Mouse (Mus musculus) limb, embryonic 14.5 days (tissue): ENCODE measurements around the gene Ncf4. TPM values are rescaled to one million over a fixed set of nuclear protein-coding genes. Genes with fewer than 3 reads are reported as not detected.

Experiments
- ATAC-seq: fragments of 200-750 bp; cut with Nextera tagmentation; 2 replicates; pipeline ENCODE4 v1.8.0; 2017; ENCODE audit warnings: low read depth, moderate number of reproducible peaks, moderate TSS enrichment; ENCODE audit not compliant: low FRiP score
- DNase-seq: peaks from one replicate; pipeline ENCODE4 v3.0.0-alpha.2; 2015; ENCODE audit warnings: low spot score
- H3K27ac ChIP-seq: fragments of 300-500 bp; sonication (generic); replicated peaks from 2 replicates; pipeline ENCODE4 v1.5.1; 2014; ENCODE audit warnings: low read depth, mild to moderate bottlenecking, low read length, moderate library complexity, mixed read lengths
- H3K27me3 ChIP-seq: fragments of 300-500 bp; sonication (generic); 2 replicates; pipeline ENCODE4 v1.6.1; 2014; ENCODE audit warnings: low read length, mixed read lengths; ENCODE audit not compliant: control insufficient read depth, insufficient read depth
- H3K36me3 ChIP-seq: fragments of 300-500 bp; sonication (generic); 2 replicates; pipeline ENCODE4 v1.6.1; 2014; ENCODE audit warnings: mild to moderate bottlenecking, low read length, moderate library complexity, mixed read lengths; ENCODE audit not compliant: control insufficient read depth, insufficient read depth
- H3K4me1 ChIP-seq: fragments of 300-500 bp; sonication (generic); 2 replicates; pipeline ENCODE4 v1.6.1; 2014; ENCODE audit warnings: antibody characterized with exemption, low read length, mixed read lengths; ENCODE audit not compliant: control insufficient read depth, insufficient read depth
- H3K4me2 ChIP-seq: fragments of 300-500 bp; sonication (generic); replicated peaks from 2 replicates; pipeline ENCODE4 v1.6.1; 2014; ENCODE audit warnings: low read depth, mild to moderate bottlenecking, low read length, moderate library complexity; ENCODE audit not compliant: severe bottlenecking
- H3K4me3 ChIP-seq: fragments of 300-500 bp; sonication (generic); replicated peaks from 2 replicates; pipeline ENCODE4 v1.5.1; 2014; ENCODE audit warnings: low read length
- H3K9ac ChIP-seq: fragments of 300-500 bp; sonication (generic); 2 replicates; pipeline ENCODE4 v1.6.1; 2014; ENCODE audit warnings: mild to moderate bottlenecking, low read depth, low read length, moderate library complexity; ENCODE audit not compliant: severe bottlenecking
- H3K9me3 ChIP-seq: fragments of 300-500 bp; sonication (generic); 2 replicates; pipeline ENCODE4 v1.6.1; 2016; ENCODE audit warnings: low read length; ENCODE audit not compliant: control insufficient read depth
- POLR2A ChIP-seq: fragments of 200-500 bp; IDR thresholded peaks from 2 replicates; pipeline ENCODE4 v1.8.0; 2012; ENCODE audit warnings: inconsistent platforms, mild to moderate bottlenecking, moderate library complexity, borderline replicate concordance; ENCODE audit not compliant: insufficient read depth, insufficient read length; ENCODE audit errors: extremely low read depth
- WGBS: fragments of 180-500 bp; shearing (Covaris S2); extraction: QIAGEN DNeasy Blood & Tissue Kit; methylation state at CpG from one replicate; pipeline ENCODE4 v1.1.7; 2014; 5-methylcytosine and 5-hydroxymethylcytosine counted together
- microRNA-seq: library from miRNA; unstranded; fragments of <30 nt; microRNA quantifications from one replicate; pipeline ENCODE4, GENCODE M21; 2016
- polyA plus RNA-seq, 2 experiments: library from polyadenylated mRNA; depleted of rRNA in 1 of 2; stranded (reverse) in 1 of 2; unstranded in 1 of 2; fragments of >200 nt; fragmentation: Nextera tagmentation in 1 of 2; extraction: Ambion mirVana in 1 of 2; gene quantifications; 2 replicates each; pipeline versions ENCODE4 v1.2.1 to v1.2.3; 2012 to 2014

Ncf4 gene
- polyA plus RNA-seq, 2 experiments, result 4.0 to 5.6 TPM

GRCm38 (mm10) chr15:78305341-78305933 lies 60.8 kb downstream of the Ncf4 start, which contains the start of gene Csf2rb2:
TSS of gene Csf2rb2 (minus strand) at chr15:78305721.
- 78% methylated on average over 10 of the region's 10 CpGs for WGBS
- no peak within 1 kb of the TSS for H3K4me3 ChIP-seq
- H3K4me1 ChIP-seq, result no peaks in the 10 kb centered on the region
- TF ChIP-seq POLR2A, result no peak
- no peak within 1 kb of the TSS for H3K9ac ChIP-seq
- no peaks in the 10 kb centered on the region for H3K36me3 ChIP-seq
- no peak within 1 kb of the TSS for H3K4me2 ChIP-seq
- no peak for ATAC-seq
- H3K27me3 ChIP-seq, result no peaks in the 10 kb centered on the region
- no peaks in the 10 kb centered on the region for H3K9me3 ChIP-seq
- no peak within 1 kb of the TSS for H3K27ac ChIP-seq
- no peak for DNase-seq

DNA sequence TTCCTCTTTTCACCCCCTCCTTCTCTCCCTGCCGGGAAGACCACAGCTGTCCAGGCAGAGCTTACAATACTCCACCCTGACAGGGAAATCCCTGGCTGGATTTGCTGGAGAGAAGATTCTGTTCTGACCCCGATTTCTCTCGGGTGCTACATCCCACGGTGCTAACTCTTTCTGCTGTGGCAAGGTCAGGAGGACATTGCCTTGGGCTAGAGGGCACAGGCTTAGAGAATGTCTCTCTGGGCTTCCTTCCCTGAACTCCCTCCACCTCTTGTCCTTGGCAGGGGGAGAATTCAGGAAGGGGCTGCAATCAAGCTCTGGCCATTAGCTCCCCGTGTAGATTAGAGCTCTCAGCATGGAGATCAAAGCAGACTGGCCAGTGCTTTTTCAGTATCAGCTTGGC lies 65.3 kb downstream of the Ncf4 start:
- WGBS, result 11% methylated on average over 5 of the region's 5 CpGs
- ATAC-seq (no peak), DNase-seq (no peak)
- H3K9me3 ChIP-seq, result no peaks in the 10 kb centered on the region
- no peak for TF ChIP-seq POLR2A
- no peak overlapping the region for H3K4me3 ChIP-seq
- no peak overlapping the region for H3K27ac ChIP-seq
- H3K36me3 ChIP-seq, result no peaks in the 10 kb centered on the region
- no peaks in the 10 kb centered on the region for H3K27me3 ChIP-seq
- no peaks in the 10 kb centered on the region for H3K4me1 ChIP-seq
- H3K9ac ChIP-seq, result no peak overlapping the region
- H3K4me2 ChIP-seq, result no peak overlapping the region

GRCm38 (mm10) chr15:78310971-78311370 lies 66.4 kb downstream of the Ncf4 start:
- Histone ChIP-seq H3K36me3 (no peaks in the 10 kb centered on the region), H3K4me2 (no peak overlapping the region), H3K27ac (no peak overlapping the region), H3K4me3 (no peak overlapping the region), H3K9me3 (no peaks in the 10 kb centered on the region), H3K9ac (no peak overlapping the region), H3K4me1 (no peaks in the 10 kb centered on the region), H3K27me3 (no peaks in the 10 kb centered on the region)
- no peak for TF ChIP-seq POLR2A
- DNase-seq (no peak), ATAC-seq (no peak)
- WGBS, result 76% methylated on average over 4 of the region's 4 CpGs

Small RNA genes lying within 50 kb of the gene (microRNA-seq; reads per million reads assigned to microRNA genes)
- gene Mir7676-1, result not detected

Other genes with a start within 250 kb of the Ncf4 start
- gene Cacng2, start 124.8 kb upstream of the Ncf4 start, polyA plus RNA-seq (2012; rRNA removed), result 0.03 TPM in 1 of 2 replicates, not detected in the other
- not detected in 2 replicates for gene Cacng2, start 124.8 kb upstream of the Ncf4 start, polyA plus RNA-seq (2014; fragmentation: Nextera tagmentation; extraction: Ambion mirVana)
- gene Ift27, start 70.7 kb upstream of the Ncf4 start, polyA plus RNA-seq (2012; rRNA removed), result 44.4 and 45.3 TPM in 2 replicates
- 98.1 and 102 TPM in 2 replicates for gene Ift27, start 70.7 kb upstream of the Ncf4 start, polyA plus RNA-seq (2014; fragmentation: Nextera tagmentation; extraction: Ambion mirVana)
- 0.16 TPM in 1 of 2 replicates, not detected in the other for gene Pvalb, start 38.4 kb upstream of the Ncf4 start, polyA plus RNA-seq (2012; rRNA removed)
- gene Pvalb, start 38.4 kb upstream of the Ncf4 start, polyA plus RNA-seq (2014; fragmentation: Nextera tagmentation; extraction: Ambion mirVana), result 0.29 TPM in 1 of 2 replicates, not detected in the other
- 1.6 and 2.6 TPM in 2 replicates for gene Csf2rb2, start 60.9 kb downstream of the Ncf4 start, polyA plus RNA-seq (2012; rRNA removed)
- 0.59 and 0.88 TPM in 2 replicates for gene Csf2rb2, start 60.9 kb downstream of the Ncf4 start, polyA plus RNA-seq (2014; fragmentation: Nextera tagmentation; extraction: Ambion mirVana)
- 4.0 and 7.8 TPM in 2 replicates for gene Csf2rb, start 81.0 kb downstream of the Ncf4 start, polyA plus RNA-seq (2012; rRNA removed)
- 4.3 and 4.6 TPM in 2 replicates for gene Csf2rb, start 81.0 kb downstream of the Ncf4 start, polyA plus RNA-seq (2014; fragmentation: Nextera tagmentation; extraction: Ambion mirVana)
- not detected in 2 replicates for gene Tex33, start 151.1 kb downstream of the Ncf4 start, polyA plus RNA-seq (2012; rRNA removed)
- not detected in 2 replicates for gene Tex33, start 151.1 kb downstream of the Ncf4 start, polyA plus RNA-seq (2014; fragmentation: Nextera tagmentation; extraction: Ambion mirVana)
- gene Tst, start 161.1 kb downstream of the Ncf4 start, polyA plus RNA-seq (2012; rRNA removed), result 8.3 and 9.1 TPM in 2 replicates
- 12.4 and 12.8 TPM in 2 replicates for gene Tst, start 161.1 kb downstream of the Ncf4 start, polyA plus RNA-seq (2014; fragmentation: Nextera tagmentation; extraction: Ambion mirVana)
- gene Mpst, start 161.6 kb downstream of the Ncf4 start, polyA plus RNA-seq (2012; rRNA removed), result 53.8 and 78.4 TPM in 2 replicates
- gene Mpst, start 161.6 kb downstream of the Ncf4 start, polyA plus RNA-seq (2014; fragmentation: Nextera tagmentation; extraction: Ambion mirVana), result 1.8 and 2.7 TPM in 2 replicates
- 149 and 212 TPM in 2 replicates for gene Kctd17, start 183.8 kb downstream of the Ncf4 start, polyA plus RNA-seq (2012; rRNA removed)
- 47.9 and 49.3 TPM in 2 replicates for gene Kctd17, start 183.8 kb downstream of the Ncf4 start, polyA plus RNA-seq (2014; fragmentation: Nextera tagmentation; extraction: Ambion mirVana)
- 0.05 and 0.08 TPM in 2 replicates for gene Tmprss6, start 223.8 kb downstream of the Ncf4 start, polyA plus RNA-seq (2012; rRNA removed)
- gene Tmprss6, start 223.8 kb downstream of the Ncf4 start, polyA plus RNA-seq (2014; fragmentation: Nextera tagmentation; extraction: Ambion mirVana), result 0.08 and 0.58 TPM in 2 replicates